Mouse (Mus musculus): ENCODE measurements around the gene Wfdc15b. TPM values are rescaled to one million over a fixed set of nuclear protein-coding genes. Genes with fewer than 3 reads are reported as not detected.
"Not testable (repeated sequence)": the region's sequence is repeated elsewhere in the genome, so short reads cannot be mapped to it uniquely, and the experiment has no call there.

The Wfdc15b gene
- polyA plus RNA-seq (2011; ENCODE audit: insufficient read depth, insufficient read length, low replicate concordance, missing spikeins) = 3.2 TPM in 1 of 2 replicates, not detected in the other

- H3K4me3 ChIP-seq (replicated peaks; ENCODE audit: control insufficient read depth, low read depth, low read length) = no peak within 1 kb of the TSS
- no peak for TF ChIP-seq CTCF (IDR thresholded peaks at IDR 0.05; ENCODE audit: control insufficient read depth, insufficient read depth, low read length)
- no peak for TF ChIP-seq POLR2A (IDR thresholded peaks at IDR 0.05; ENCODE audit: borderline replicate concordance, control insufficient read depth, low read depth, low read length)
- no peak within 1 kb of the TSS for H3K27ac ChIP-seq (ENCODE audit: control insufficient read depth, insufficient read depth, low read depth, low read length, poor library complexity)
- 62% methylated on average over 11 of the region's 11 CpGs for WGBS
- H3K4me1 ChIP-seq (ENCODE audit: control insufficient read depth, insufficient read depth, low read length) = no peaks in the 10 kb centered on the region
Observed at GRCm38 (mm10) chr2:164221522-164221921, at the start of gene Wfdc15b. Wfdc15b (minus strand) TSS chr2:164221660.

- H3K4me3 ChIP-seq (replicated peaks; ENCODE audit: control insufficient read depth, low read depth, low read length); H3K27ac ChIP-seq (ENCODE audit: control insufficient read depth, insufficient read depth, low read depth, low read length, poor library complexity); H3K4me1 ChIP-seq (ENCODE audit: control insufficient read depth, insufficient read depth, low read length): not testable (repeated sequence)
- 76% methylated on average over 1 of the region's 1 CpGs for WGBS
Observed at GRCm38 (mm10) chr2:164256540-164256939, 35.1 kb upstream of the Wfdc15b start, which contains the start of gene Svs3b. Svs3b (minus strand) TSS chr2:164256640.

GRCm38 (mm10) chr2:164238366-164238765 is 16.9 kb upstream of the Wfdc15b start, which contains the start of gene Svs2:
Svs2 (minus strand) TSS chr2:164238466.
- H3K4me1 ChIP-seq (ENCODE audit: control insufficient read depth, insufficient read depth, low read length) = no peaks in the 10 kb centered on the region
- H3K4me3 ChIP-seq (replicated peaks; ENCODE audit: control insufficient read depth, low read depth, low read length) = no peak within 1 kb of the TSS
- TF ChIP-seq CTCF (IDR thresholded peaks at IDR 0.05; ENCODE audit: control insufficient read depth, insufficient read depth, low read length) = no peak
- TF ChIP-seq POLR2A (IDR thresholded peaks at IDR 0.05; ENCODE audit: borderline replicate concordance, control insufficient read depth, low read depth, low read length) = no peak
- no peak within 1 kb of the TSS for H3K27ac ChIP-seq (ENCODE audit: control insufficient read depth, insufficient read depth, low read depth, low read length, poor library complexity)
- WGBS = 72% methylated on average over 3 of the region's 3 CpGs

GRCm38 (mm10) chr2:164232671-164233070 is 11.2 kb upstream of the Wfdc15b start:
- 79% methylated on average over 8 of the region's 8 CpGs for WGBS
- no peaks in the 10 kb centered on the region for H3K4me1 ChIP-seq (ENCODE audit: control insufficient read depth, insufficient read depth, low read length)
- H3K27ac ChIP-seq (ENCODE audit: control insufficient read depth, insufficient read depth, low read depth, low read length, poor library complexity) = no peak overlapping the region
- no peak for TF ChIP-seq POLR2A (IDR thresholded peaks at IDR 0.05; ENCODE audit: borderline replicate concordance, control insufficient read depth, low read depth, low read length)
- no peak for TF ChIP-seq CTCF (IDR thresholded peaks at IDR 0.05; ENCODE audit: control insufficient read depth, insufficient read depth, low read length)
- H3K4me3 ChIP-seq (replicated peaks; ENCODE audit: control insufficient read depth, low read depth, low read length) = no peak overlapping the region

GRCm38 (mm10) chr2:164228361-164229070 is 7.1 kb upstream of the Wfdc15b start:
- Histone ChIP-seq H3K27ac (ENCODE audit: control insufficient read depth, insufficient read depth, low read depth, low read length, poor library complexity) (no peak overlapping the region), H3K4me1 (ENCODE audit: control insufficient read depth, insufficient read depth, low read length) (no peaks in the 10 kb centered on the region), H3K4me3 (replicated peaks; ENCODE audit: control insufficient read depth, low read depth, low read length) (no peak overlapping the region)
- TF ChIP-seq CTCF (IDR thresholded peaks at IDR 0.05; ENCODE audit: control insufficient read depth, insufficient read depth, low read length) (no peak), POLR2A (IDR thresholded peaks at IDR 0.05; ENCODE audit: borderline replicate concordance, control insufficient read depth, low read depth, low read length) (no peak)
- 73% methylated on average over 8 of the region's 8 CpGs for WGBS

GRCm38 (mm10) chr2:164219295-164219694 is 2.2 kb downstream of the Wfdc15b start:
- WGBS = 75% methylated on average over 9 of the region's 9 CpGs

GRCm38 (mm10) chr2:164212711-164213110 is 8.7 kb downstream of the Wfdc15b start:
- WGBS = 73% methylated on average over 5 of the region's 5 CpGs
- no peak overlapping the region for H3K27ac ChIP-seq (ENCODE audit: control insufficient read depth, insufficient read depth, low read depth, low read length, poor library complexity)
- no peak overlapping the region for H3K4me3 ChIP-seq (replicated peaks; ENCODE audit: control insufficient read depth, low read depth, low read length)
- H3K4me1 ChIP-seq (ENCODE audit: control insufficient read depth, insufficient read depth, low read length) = no peaks in the 10 kb centered on the region
- no peak for TF ChIP-seq POLR2A (IDR thresholded peaks at IDR 0.05; ENCODE audit: borderline replicate concordance, control insufficient read depth, low read depth, low read length)
- no peak for TF ChIP-seq CTCF (IDR thresholded peaks at IDR 0.05; ENCODE audit: control insufficient read depth, insufficient read depth, low read length)

More at GRCm38 (mm10) chr2:164219295-164219694, 2.2 kb downstream of the Wfdc15b start:
- Histone ChIP-seq H3K27ac (ENCODE audit: control insufficient read depth, insufficient read depth, low read depth, low read length, poor library complexity) (no peak overlapping the region), H3K4me1 (ENCODE audit: control insufficient read depth, insufficient read depth, low read length) (no peaks in the 10 kb centered on the region), H3K4me3 (replicated peaks; ENCODE audit: control insufficient read depth, low read depth, low read length) (no peak overlapping the region)
- TF ChIP-seq POLR2A (IDR thresholded peaks at IDR 0.05; ENCODE audit: borderline replicate concordance, control insufficient read depth, low read depth, low read length) (no peak), CTCF (IDR thresholded peaks at IDR 0.05; ENCODE audit: control insufficient read depth, insufficient read depth, low read length) (no peak)

GRCm38 (mm10) chr2:164210892-164211291 is 10.6 kb downstream of the Wfdc15b start:
- 85% methylated on average over 4 of the region's 4 CpGs for WGBS
- Histone ChIP-seq H3K27ac (ENCODE audit: control insufficient read depth, insufficient read depth, low read depth, low read length, poor library complexity) (no peak overlapping the region), H3K4me3 (replicated peaks; ENCODE audit: control insufficient read depth, low read depth, low read length) (no peak overlapping the region), H3K4me1 (ENCODE audit: control insufficient read depth, insufficient read depth, low read length) (no peaks in the 10 kb centered on the region)
- TF ChIP-seq CTCF (IDR thresholded peaks at IDR 0.05; ENCODE audit: control insufficient read depth, insufficient read depth, low read length) (no peak), POLR2A (IDR thresholded peaks at IDR 0.05; ENCODE audit: borderline replicate concordance, control insufficient read depth, low read depth, low read length) (no peak)

Measured in bone marrow, adult 2 months (tissue).